Mouse (Mus musculus): ENCODE measurements around the gene Ehd2.

DNA sequence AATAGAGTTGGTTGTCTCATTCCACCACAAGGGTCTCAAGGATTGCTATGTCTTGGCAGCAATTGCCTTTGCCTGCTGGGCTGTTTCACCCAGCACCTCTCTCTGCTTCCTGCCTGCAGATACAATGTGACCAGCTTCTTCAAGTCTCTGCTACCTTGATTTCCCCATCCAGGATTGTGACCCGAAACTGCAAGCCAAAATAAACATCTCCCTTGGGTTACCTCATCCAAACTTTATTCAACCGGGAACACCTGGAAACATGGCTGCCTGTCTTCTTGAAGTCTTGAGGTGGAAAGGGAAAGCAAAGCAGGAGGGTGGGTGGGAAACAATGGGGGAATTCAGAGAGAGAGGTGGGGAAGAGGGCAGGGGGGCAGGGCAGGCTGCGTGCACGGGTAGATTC, 50.4 kb downstream of the Ehd2 start:
- TF ChIP-seq CTCF (IDR thresholded peaks at IDR 0.05; ENCODE audit: borderline replicate concordance, extremely low read depth, insufficient read depth, insufficient read length): no peak
- no peak for TF ChIP-seq POLR2A (IDR thresholded peaks at IDR 0.05; ENCODE audit: borderline replicate concordance, extremely low read depth, insufficient read depth, insufficient read length, poor library complexity, severe bottlenecking)
